Mouse (Mus musculus): ENCODE measurements around the gene Gpalpp1. TPM values are rescaled to one million over a fixed set of nuclear protein-coding genes. Genes with fewer than 3 reads are reported as not detected.

Gpalpp1 gene
- polyA plus RNA-seq, 1 experiment from 2014 or later, result 15.1 TPM

DNA sequence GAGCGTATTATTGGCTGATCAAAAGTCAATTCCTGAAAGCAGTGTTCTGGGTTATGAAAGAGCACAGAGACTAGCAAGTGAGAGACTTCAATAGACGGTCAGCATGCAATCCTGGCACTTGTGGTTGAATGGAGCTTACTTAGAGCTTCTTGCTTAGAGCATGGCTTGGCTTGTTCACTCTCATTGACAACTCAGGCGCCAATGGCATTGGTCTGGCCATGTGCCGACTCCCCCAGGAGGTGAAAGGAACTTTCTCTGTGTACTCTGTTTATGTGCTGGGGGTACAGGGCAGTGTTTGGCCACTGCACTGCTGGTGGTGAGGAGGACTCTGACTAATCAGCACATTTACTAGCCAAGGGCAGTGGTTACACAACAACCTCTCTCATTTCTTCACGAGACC lies 51.1 kb downstream of the Gpalpp1 start:
- Histone ChIP-seq H3K9me3 (ENCODE audit: control insufficient read depth, low read length) (no peaks in the 10 kb centered on the region), H3K27ac (ENCODE audit: low read depth, low read length) (no peak overlapping the region), H3K36me3 (ENCODE audit: control insufficient read depth, insufficient read depth, low read length) (no peaks in the 10 kb centered on the region), H3K4me1 (replicated peaks; ENCODE audit: control insufficient read depth, insufficient read depth, low read length) (no peaks in the 10 kb centered on the region), H3K4me2 (replicated peaks; ENCODE audit: low read depth, low read length) (no peak overlapping the region), H3K9ac (ENCODE audit: low read depth, low read length) (no peak overlapping the region), H3K27me3 (ENCODE audit: control insufficient read depth, insufficient read depth, low read length) (no peaks in the 10 kb centered on the region), H3K4me3 (ENCODE audit: low read depth, low read length) (no peak overlapping the region)
- no peak for DNase-seq (ENCODE audit: low spot score)
- ATAC-seq (ENCODE audit: low FRiP score), result no peak
- 82% methylated on average over 5 of the region's 5 CpGs for WGBS

DNA sequence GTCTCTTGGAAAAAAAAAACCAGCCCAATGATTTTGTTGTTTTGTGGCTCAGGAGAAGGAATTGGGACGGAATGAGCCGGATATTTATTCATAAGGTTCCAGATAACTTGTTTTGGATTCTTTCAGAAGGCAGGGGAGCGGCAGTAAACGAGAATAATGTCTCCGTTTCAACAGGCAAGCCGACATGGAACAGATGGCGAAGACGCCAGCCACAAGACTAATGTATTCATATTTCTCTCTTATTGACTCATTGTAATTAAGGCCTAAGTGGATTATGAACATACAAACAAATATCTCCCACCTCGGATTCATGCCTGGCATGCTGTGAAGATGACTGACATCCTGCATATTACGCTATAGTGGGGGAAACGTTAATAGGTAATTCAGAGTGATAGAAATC lies 56.8 kb downstream of the Gpalpp1 start:
- Histone ChIP-seq H3K4me2 (replicated peaks; ENCODE audit: low read depth, low read length) (no peak overlapping the region), H3K36me3 (ENCODE audit: control insufficient read depth, insufficient read depth, low read length) (no peaks in the 10 kb centered on the region), H3K27me3 (ENCODE audit: control insufficient read depth, insufficient read depth, low read length) (no peaks in the 10 kb centered on the region), H3K4me3 (ENCODE audit: low read depth, low read length) (no peak overlapping the region), H3K9me3 (ENCODE audit: control insufficient read depth, low read length) (no peaks in the 10 kb centered on the region), H3K4me1 (replicated peaks; ENCODE audit: control insufficient read depth, insufficient read depth, low read length) (no peaks in the 10 kb centered on the region), H3K27ac (ENCODE audit: low read depth, low read length) (no peak overlapping the region), H3K9ac (ENCODE audit: low read depth, low read length) (no peak overlapping the region)
- ATAC-seq (ENCODE audit: low FRiP score), result no peak
- 85% methylated on average over 11 of the region's 11 CpGs for WGBS
- DNase-seq (ENCODE audit: low spot score), result no peak

DNA sequence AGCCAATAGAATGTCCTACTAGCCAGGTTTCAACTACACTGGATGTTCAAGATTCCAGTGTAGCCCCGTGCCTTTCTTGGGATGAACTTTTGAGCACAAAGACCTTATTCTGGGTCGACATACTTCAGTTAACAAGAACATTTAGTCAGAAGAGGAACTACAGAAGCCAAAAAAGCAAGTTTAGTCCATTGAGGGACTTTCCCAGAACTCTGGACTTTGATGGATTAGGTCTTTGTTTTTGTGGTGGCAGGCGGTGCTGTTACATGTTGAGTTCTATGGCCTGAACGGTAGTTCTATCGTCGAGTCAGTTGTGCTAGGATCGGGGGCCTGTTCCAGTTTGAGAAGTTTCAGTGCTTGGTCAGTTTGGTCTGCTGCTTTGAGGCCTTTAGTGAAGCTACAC lies 58.6 kb downstream of the Gpalpp1 start:
- Histone ChIP-seq H3K9ac (ENCODE audit: low read depth, low read length) (no peak overlapping the region), H3K4me2 (replicated peaks; ENCODE audit: low read depth, low read length) (no peak overlapping the region), H3K4me3 (ENCODE audit: low read depth, low read length) (no peak overlapping the region), H3K27me3 (ENCODE audit: control insufficient read depth, insufficient read depth, low read length) (no peaks in the 10 kb centered on the region), H3K4me1 (replicated peaks; ENCODE audit: control insufficient read depth, insufficient read depth, low read length) (no peaks in the 10 kb centered on the region), H3K36me3 (ENCODE audit: control insufficient read depth, insufficient read depth, low read length) (no peaks in the 10 kb centered on the region), H3K27ac (ENCODE audit: low read depth, low read length) (no peak overlapping the region), H3K9me3 (ENCODE audit: control insufficient read depth, low read length) (no peaks in the 10 kb centered on the region)
- DNase-seq (ENCODE audit: low spot score), result no peak
- 65% methylated on average over 7 of the region's 7 CpGs for WGBS
- ATAC-seq (ENCODE audit: low FRiP score), result no peak

DNA sequence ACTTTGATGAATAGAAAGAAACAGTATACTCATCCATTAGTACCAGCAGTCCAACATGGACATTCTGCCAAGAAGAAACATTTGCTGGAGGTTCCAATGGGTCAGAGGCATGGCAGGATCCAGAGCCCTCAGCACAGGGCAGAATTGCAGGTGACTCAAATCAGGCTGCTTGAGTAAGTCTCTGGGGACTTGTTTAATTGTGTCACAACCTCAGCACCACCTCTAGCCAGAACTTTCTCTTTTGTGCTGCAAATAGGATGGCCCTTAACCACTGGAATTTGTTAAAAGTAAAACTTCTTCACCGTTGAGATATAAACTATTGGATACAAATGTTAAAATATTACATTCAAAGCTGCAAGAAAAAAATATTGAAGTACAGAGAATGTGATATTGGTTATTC lies 64.8 kb downstream of the Gpalpp1 start:
- H3K27me3 ChIP-seq (ENCODE audit: control insufficient read depth, insufficient read depth, low read length), result no peaks in the 10 kb centered on the region
- H3K36me3 ChIP-seq (ENCODE audit: control insufficient read depth, insufficient read depth, low read length), result no peaks in the 10 kb centered on the region
- H3K4me2 ChIP-seq (replicated peaks; ENCODE audit: low read depth, low read length), result no peak overlapping the region
- DNase-seq (ENCODE audit: low spot score) (no peak), ATAC-seq (ENCODE audit: low FRiP score) (no peak)
- H3K4me3 ChIP-seq (ENCODE audit: low read depth, low read length), result no peak overlapping the region
- no peak overlapping the region for H3K9ac ChIP-seq (ENCODE audit: low read depth, low read length)
- 63% methylated on average over 1 of the region's 1 CpGs for WGBS
- H3K27ac ChIP-seq (ENCODE audit: low read depth, low read length), result no peak overlapping the region
- no peaks in the 10 kb centered on the region for H3K9me3 ChIP-seq (ENCODE audit: control insufficient read depth, low read length)
- no peaks in the 10 kb centered on the region for H3K4me1 ChIP-seq (replicated peaks; ENCODE audit: control insufficient read depth, insufficient read depth, low read length)

DNA sequence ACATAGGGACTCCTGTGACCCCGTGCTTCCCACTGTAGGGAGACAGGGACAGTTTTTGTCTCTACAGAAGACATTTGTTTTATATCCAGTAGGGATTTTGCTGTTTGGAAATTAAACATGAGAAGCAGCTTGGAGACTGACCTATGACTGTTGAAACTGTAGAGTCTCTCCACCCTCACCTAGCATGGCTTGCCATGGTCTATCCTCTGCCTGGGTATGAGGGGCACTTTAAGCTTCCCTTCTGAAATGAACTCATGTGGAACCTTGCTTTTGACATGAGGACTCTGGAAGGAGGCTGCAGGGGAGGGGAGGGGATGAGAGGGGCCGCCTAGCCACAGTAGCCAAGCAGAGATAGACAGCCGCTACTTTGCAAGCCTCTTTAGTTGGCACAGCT lies 66.4 kb downstream of the Gpalpp1 start:
- H3K27me3 ChIP-seq (ENCODE audit: control insufficient read depth, insufficient read depth, low read length), result no peaks in the 10 kb centered on the region
- H3K36me3 ChIP-seq (ENCODE audit: control insufficient read depth, insufficient read depth, low read length), result no peaks in the 10 kb centered on the region
- H3K9ac ChIP-seq (ENCODE audit: low read depth, low read length), result no peak overlapping the region
- H3K4me2 ChIP-seq (replicated peaks; ENCODE audit: low read depth, low read length), result no peak overlapping the region
- no peaks in the 10 kb centered on the region for H3K9me3 ChIP-seq (ENCODE audit: control insufficient read depth, low read length)
- DNase-seq (ENCODE audit: low spot score) (no peak), ATAC-seq (ENCODE audit: low FRiP score) (no peak)
- WGBS, result 59% methylated on average over 3 of the region's 3 CpGs
- H3K4me1 ChIP-seq (replicated peaks; ENCODE audit: control insufficient read depth, insufficient read depth, low read length), result no peaks in the 10 kb centered on the region
- H3K27ac ChIP-seq (ENCODE audit: low read depth, low read length), result no peak overlapping the region
- no peak overlapping the region for H3K4me3 ChIP-seq (ENCODE audit: low read depth, low read length)

DNA sequence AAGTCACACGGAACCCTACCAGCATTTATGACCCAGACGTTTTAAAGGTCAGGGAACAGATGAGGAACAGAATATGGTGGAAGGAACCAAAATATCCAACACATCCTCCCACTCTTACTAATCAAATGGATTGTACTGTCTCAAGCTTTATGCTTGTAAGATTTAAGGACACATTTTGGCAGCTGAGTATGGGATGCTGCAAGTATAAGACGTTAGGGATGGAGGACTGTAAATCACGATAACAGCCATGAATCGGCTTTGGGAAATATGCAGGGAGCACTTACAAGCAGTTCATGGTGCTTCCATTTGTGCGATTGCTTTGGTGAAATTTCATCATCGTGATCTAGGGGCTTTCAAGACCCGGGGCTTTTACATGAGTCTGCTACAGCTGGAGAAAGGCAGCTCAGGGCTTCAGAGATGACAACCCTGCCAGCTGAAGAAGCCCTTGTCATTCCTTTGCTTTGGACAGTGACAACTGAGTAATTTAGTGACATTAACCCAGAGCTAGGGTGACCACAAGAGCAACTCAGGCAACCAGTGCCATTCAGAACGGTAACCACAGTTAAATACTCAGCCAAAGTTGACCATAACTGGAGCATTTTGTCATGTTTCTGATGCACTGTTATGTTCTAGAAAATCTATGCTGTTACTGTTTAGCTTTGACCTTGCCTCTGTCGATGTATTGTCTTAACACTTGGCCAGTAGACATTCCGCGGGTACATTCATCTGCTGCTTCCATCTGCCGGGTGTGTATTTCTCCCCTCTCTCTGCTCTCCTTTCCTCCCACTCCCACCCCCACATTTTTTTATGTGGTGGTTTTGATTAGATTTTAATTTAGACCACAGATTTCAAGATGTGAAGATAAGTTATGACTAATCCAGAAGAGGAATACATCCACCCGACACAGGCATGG lies 67.1 kb downstream of the Gpalpp1 start:
- no peaks in the 10 kb centered on the region for H3K27me3 ChIP-seq (ENCODE audit: control insufficient read depth, insufficient read depth, low read length)

More for the DNA sequence above, 67.1 kb downstream of the Gpalpp1 start:
- H3K4me1 ChIP-seq (replicated peaks; ENCODE audit: control insufficient read depth, insufficient read depth, low read length), result no peaks in the 10 kb centered on the region
- WGBS, result 89% methylated on average over 14 of the region's 14 CpGs
- H3K27ac ChIP-seq (ENCODE audit: low read depth, low read length), result no peak overlapping the region
- H3K4me2 ChIP-seq (replicated peaks; ENCODE audit: low read depth, low read length), result no peak overlapping the region
- H3K9ac ChIP-seq (ENCODE audit: low read depth, low read length), result no peak overlapping the region
- no peak overlapping the region for H3K4me3 ChIP-seq (ENCODE audit: low read depth, low read length)
- ATAC-seq (ENCODE audit: low FRiP score) (no peak), DNase-seq (ENCODE audit: low spot score) (no peak)
- H3K9me3 ChIP-seq (ENCODE audit: control insufficient read depth, low read length), result no peaks in the 10 kb centered on the region
- H3K36me3 ChIP-seq (ENCODE audit: control insufficient read depth, insufficient read depth, low read length), result no peaks in the 10 kb centered on the region

Other genes starting within 250 kb of the Gpalpp1 start
- gene Kctd4, start 155.8 kb downstream of the Gpalpp1 start, polyA plus RNA-seq (2014; fragmentation: Nextera tagmentation; extraction: Ambion mirVana), result 0.61 and 1.4 TPM in 2 replicates
- gene Gtf2f2, start 99.9 kb downstream of the Gpalpp1 start, polyA plus RNA-seq (2014; fragmentation: Nextera tagmentation; extraction: Ambion mirVana), result 52.1 and 59.0 TPM in 2 replicates
- 17.1 and 18.4 TPM in 2 replicates for gene Nufip1, start 131 bp upstream of the Gpalpp1 start, polyA plus RNA-seq (2014; fragmentation: Nextera tagmentation; extraction: Ambion mirVana)